Mouse (Mus musculus): Measurements from ENCODE around the gene St6galnac1.

DNA sequence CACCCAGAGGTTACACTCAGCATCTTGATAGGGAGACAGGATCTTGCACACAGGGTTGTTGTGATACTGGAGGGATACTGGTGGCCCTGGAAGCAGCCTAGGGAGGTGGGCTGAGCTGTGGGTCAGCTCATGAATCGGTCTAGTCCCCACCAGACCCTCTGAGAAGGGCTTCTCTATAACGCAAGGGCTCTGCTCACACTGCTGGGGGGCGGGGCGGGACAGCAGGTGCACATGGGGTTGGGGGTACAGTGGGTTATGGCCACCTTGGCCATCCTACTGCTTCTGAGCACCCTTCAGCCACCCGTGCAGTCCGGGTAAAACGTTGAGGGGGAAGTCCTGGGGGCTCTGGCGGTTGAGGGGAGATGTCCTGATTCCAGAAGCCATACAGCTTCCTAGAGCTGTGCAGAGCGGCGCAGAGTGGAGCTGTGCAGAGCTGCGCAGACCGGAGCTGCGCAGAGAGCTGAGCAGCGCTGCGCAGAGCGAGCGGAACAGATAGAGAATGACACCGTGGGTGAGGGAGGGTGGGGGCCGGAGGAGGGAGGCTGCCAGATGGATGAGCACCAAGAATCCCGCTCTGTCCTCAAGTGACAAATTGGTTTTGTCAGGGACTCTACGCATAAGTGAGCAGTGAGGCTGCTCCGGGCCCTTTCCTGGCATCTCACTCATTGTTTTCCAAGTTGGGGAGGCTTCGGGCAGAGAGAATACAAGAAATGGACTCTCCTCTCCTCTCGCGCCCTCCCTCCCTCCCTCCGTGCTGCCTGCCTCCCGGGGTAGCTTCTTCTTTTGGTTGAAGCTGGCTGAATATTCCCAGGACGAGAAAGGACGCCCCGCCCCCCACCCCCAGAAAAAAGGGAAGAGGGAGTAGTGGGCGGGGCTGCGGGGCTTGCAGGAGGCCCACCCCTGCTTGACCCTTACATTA, 35.9 kb upstream of the St6galnac1 start:
- no peak for TF ChIP-seq CHD2 (IDR thresholded peaks at IDR 0.05; ENCODE audit: low read depth, low read length)
- no peak for TF ChIP-seq HCFC1 (IDR thresholded peaks at IDR 0.05; ENCODE audit: borderline replicate concordance, insufficient read depth, low read length)
- no peak for TF ChIP-seq MAFK (IDR thresholded peaks at IDR 0.05; ENCODE audit: insufficient read depth, low read depth, low read length)
